Mouse (Mus musculus): ENCODE data around the gene Fus. TPM values are rescaled to one million over a fixed set of nuclear protein-coding genes. Genes with fewer than 3 reads are reported as not detected.

Gene Fus
- polyA plus RNA-seq, 1 experiment: 239 TPM

- DNase-seq (ENCODE audit: low read depth in 1 of 2, low spot score in 2 of 2): no peak
- no peak overlapping the region for H3K4me3 ChIP-seq (ENCODE audit: extremely low read depth, insufficient read depth, insufficient read length)
- H3K4me1 ChIP-seq (ENCODE audit: control insufficient read depth, insufficient read depth, insufficient read length): peaks cover 3% of the 10 kb centered on the region; the same call in 1 of the 2 replicates
- TF ChIP-seq POLR2A (IDR thresholded peaks at IDR 0.05; ENCODE audit: low read depth, low read length) (no peak), CTCF (IDR thresholded peaks at IDR 0.05; ENCODE audit: extremely low read depth, insufficient read depth, insufficient read length, insufficient replicate concordance) (no peak)
- H3K36me3 ChIP-seq (ENCODE audit: control insufficient read depth, insufficient read depth, low read length): no peaks in the 10 kb centered on the region
- H3K27ac ChIP-seq (ENCODE audit: insufficient read depth, low read length): no peak overlapping the region
- 79% methylated on average over 4 of the region's 4 CpGs for WGBS
- no peaks in the 10 kb centered on the region for H3K27me3 ChIP-seq (ENCODE audit: control insufficient read depth, insufficient read depth, low read length)
These were observed 58.1 kb downstream of the Fus start for GRCm38 (mm10) chr7:128025381-128025780.

- 90% methylated on average over 9 of the region's 9 CpGs for WGBS
- Histone ChIP-seq H3K27ac (ENCODE audit: insufficient read depth, low read length) (no peak overlapping the region), H3K4me3 (ENCODE audit: extremely low read depth, insufficient read depth, insufficient read length) (no peak overlapping the region), H3K36me3 (ENCODE audit: control insufficient read depth, insufficient read depth, low read length) (no peaks in the 10 kb centered on the region), H3K4me1 (ENCODE audit: control insufficient read depth, insufficient read depth, insufficient read length) (peaks cover 3% of the 10 kb centered on the region; the same call in 1 of the 2 replicates), H3K27me3 (ENCODE audit: control insufficient read depth, insufficient read depth, low read length) (no peaks in the 10 kb centered on the region)
- no peak for DNase-seq (ENCODE audit: low read depth in 1 of 2, low spot score in 2 of 2)
- no peak for TF ChIP-seq CTCF (IDR thresholded peaks at IDR 0.05; ENCODE audit: extremely low read depth, insufficient read depth, insufficient read length, insufficient replicate concordance)
- TF ChIP-seq POLR2A (IDR thresholded peaks at IDR 0.05; ENCODE audit: low read depth, low read length): no peak
These were observed 64.2 kb downstream of the Fus start for GRCm38 (mm10) chr7:128031403-128031976.

- H3K27ac ChIP-seq (ENCODE audit: insufficient read depth, low read length): no peak overlapping the region
- H3K27me3 ChIP-seq (ENCODE audit: control insufficient read depth, insufficient read depth, low read length): no peaks in the 10 kb centered on the region
- 88% methylated on average over 5 of the region's 5 CpGs for WGBS
- no peak overlapping the region for H3K4me3 ChIP-seq (ENCODE audit: extremely low read depth, insufficient read depth, insufficient read length)
- DNase-seq (ENCODE audit: low read depth in 1 of 2, low spot score in 2 of 2): no peak
- no peak for TF ChIP-seq POLR2A (IDR thresholded peaks at IDR 0.05; ENCODE audit: low read depth, low read length)
- TF ChIP-seq CTCF (IDR thresholded peaks at IDR 0.05; ENCODE audit: extremely low read depth, insufficient read depth, insufficient read length, insufficient replicate concordance): no peak
- no peaks in the 10 kb centered on the region for H3K36me3 ChIP-seq (ENCODE audit: control insufficient read depth, insufficient read depth, low read length)
- H3K4me1 ChIP-seq (ENCODE audit: control insufficient read depth, insufficient read depth, insufficient read length): peaks cover 3% of the 10 kb centered on the region; the same call in 1 of the 2 replicates
These were observed 65.2 kb downstream of the Fus start for GRCm38 (mm10) chr7:128032290-128032988.

- Histone ChIP-seq H3K4me3 (ENCODE audit: extremely low read depth, insufficient read depth, insufficient read length) (no peak overlapping the region), H3K4me1 (ENCODE audit: control insufficient read depth, insufficient read depth, insufficient read length) (peaks cover 3% of the 10 kb centered on the region; the same call in 1 of the 2 replicates), H3K27me3 (ENCODE audit: control insufficient read depth, insufficient read depth, low read length) (no peaks in the 10 kb centered on the region), H3K36me3 (ENCODE audit: control insufficient read depth, insufficient read depth, low read length) (no peaks in the 10 kb centered on the region), H3K27ac (ENCODE audit: insufficient read depth, low read length) (no peak overlapping the region)
- 93% methylated on average over 3 of the region's 3 CpGs for WGBS
- no peak for DNase-seq (ENCODE audit: low read depth in 1 of 2, low spot score in 2 of 2)
- TF ChIP-seq POLR2A (IDR thresholded peaks at IDR 0.05; ENCODE audit: low read depth, low read length) (no peak), CTCF (IDR thresholded peaks at IDR 0.05; ENCODE audit: extremely low read depth, insufficient read depth, insufficient read length, insufficient replicate concordance) (no peak)
These were observed 65.7 kb downstream of the Fus start for GRCm38 (mm10) chr7:128032989-128033293.

DNA sequence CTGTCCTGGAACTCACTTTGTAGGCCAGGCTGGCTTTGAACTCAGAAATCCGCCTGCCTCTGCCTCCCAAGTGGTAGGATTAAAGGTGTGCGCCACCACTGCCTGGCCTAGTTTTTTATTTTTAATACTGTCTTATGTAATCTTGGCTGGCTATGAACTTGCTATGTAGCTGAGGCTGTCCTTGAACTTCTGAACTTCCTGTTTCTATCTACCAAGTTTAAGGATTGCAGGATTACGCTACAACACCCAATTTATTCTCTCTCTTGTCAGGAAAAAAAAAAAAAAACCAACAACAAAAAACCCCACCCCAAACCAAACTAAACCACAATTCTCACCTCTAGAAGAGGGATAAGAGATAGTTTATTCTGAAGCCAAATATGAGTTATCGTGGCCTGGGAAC, 66.4 kb downstream of the Fus start:
- H3K4me1 ChIP-seq (ENCODE audit: control insufficient read depth, insufficient read depth, insufficient read length): peaks cover 3% of the 10 kb centered on the region; the same call in 1 of the 2 replicates
- no peak overlapping the region for H3K27ac ChIP-seq (ENCODE audit: insufficient read depth, low read length)
- no peaks in the 10 kb centered on the region for H3K36me3 ChIP-seq (ENCODE audit: control insufficient read depth, insufficient read depth, low read length)
- 83% methylated on average over 4 of the region's 4 CpGs for WGBS
- TF ChIP-seq CTCF (IDR thresholded peaks at IDR 0.05; ENCODE audit: extremely low read depth, insufficient read depth, insufficient read length, insufficient replicate concordance) (no peak), POLR2A (IDR thresholded peaks at IDR 0.05; ENCODE audit: low read depth, low read length) (no peak)
- no peak overlapping the region for H3K4me3 ChIP-seq (ENCODE audit: extremely low read depth, insufficient read depth, insufficient read length)
- DNase-seq (ENCODE audit: low read depth in 1 of 2, low spot score in 2 of 2): no peak
- no peaks in the 10 kb centered on the region for H3K27me3 ChIP-seq (ENCODE audit: control insufficient read depth, insufficient read depth, low read length)

Other genes with a start within 250 kb of the Fus start
- gene Ctf2, start 235.3 kb upstream of the Fus start, polyA plus RNA-seq (2012; rRNA removed): not detected in 2 replicates
- 17.4 and 23.6 TPM in 2 replicates for gene Fbxl19, start 222.9 kb upstream of the Fus start, polyA plus RNA-seq (2012; rRNA removed)
- 50.3 and 62.9 TPM in 2 replicates for gene Orai3, start 197.6 kb upstream of the Fus start, polyA plus RNA-seq (2012; rRNA removed)
- 13.9 and 14.9 TPM in 2 replicates for gene Setd1a, start 190.8 kb upstream of the Fus start, polyA plus RNA-seq (2012; rRNA removed)
- not detected in 2 replicates for gene Gm49388, start 181.8 kb upstream of the Fus start, polyA plus RNA-seq (2012; rRNA removed)
- gene Hsd3b7, start 166.9 kb upstream of the Fus start, polyA plus RNA-seq (2012; rRNA removed): 22.7 and 23.6 TPM in 2 replicates
- 54.7 and 66.5 TPM in 2 replicates for gene Stx4a, start 143.2 kb upstream of the Fus start, polyA plus RNA-seq (2012; rRNA removed)
- gene Stx1b, start 142.9 kb upstream of the Fus start, polyA plus RNA-seq (2012; rRNA removed): 1.2 and 1.4 TPM in 2 replicates
- gene Zfp646, start 91.2 kb upstream of the Fus start, polyA plus RNA-seq (2012; rRNA removed): 27.2 and 30.7 TPM in 2 replicates
- 8.6 and 10.4 TPM in 2 replicates for gene Zfp668, start 90.6 kb upstream of the Fus start, polyA plus RNA-seq (2012; rRNA removed)
- 1.4 and 1.7 TPM in 2 replicates for gene Prss53, start 76.5 kb upstream of the Fus start, polyA plus RNA-seq (2012; rRNA removed)
- gene Gm21974, start 72.0 kb upstream of the Fus start, polyA plus RNA-seq (2012; rRNA removed): not detected in 2 replicates
- 46.1 and 61.2 TPM in 2 replicates for gene Vkorc1, start 71.8 kb upstream of the Fus start, polyA plus RNA-seq (2012; rRNA removed)
- gene Bckdk, start 63.4 kb upstream of the Fus start, polyA plus RNA-seq (2012; rRNA removed): 59.9 and 70.8 TPM in 2 replicates
- 11.3 and 12.2 TPM in 2 replicates for gene Kat8, start 54.9 kb upstream of the Fus start, polyA plus RNA-seq (2012; rRNA removed)
- gene Prss8, start 37.4 kb upstream of the Fus start, polyA plus RNA-seq (2012; rRNA removed): 3.7 and 4.2 TPM in 2 replicates
- 4.4 and 6.0 TPM in 2 replicates for gene Prss36, start 20.7 kb upstream of the Fus start, polyA plus RNA-seq (2012; rRNA removed)
- gene Pycard, start 26.4 kb downstream of the Fus start, polyA plus RNA-seq (2012; rRNA removed): 98.6 and 100 TPM in 2 replicates
- gene Trim72, start 36.5 kb downstream of the Fus start, polyA plus RNA-seq (2012; rRNA removed): 0.19 and 0.33 TPM in 2 replicates
- 11.1 and 26.4 TPM in 2 replicates for gene Itgam, start 95.2 kb downstream of the Fus start, polyA plus RNA-seq (2012; rRNA removed)
- 0.40 and 0.61 TPM in 2 replicates for gene Gm49368, start 95.2 kb downstream of the Fus start, polyA plus RNA-seq (2012; rRNA removed)
- 28.4 and 29.5 TPM in 2 replicates for gene Itgax, start 162.1 kb downstream of the Fus start, polyA plus RNA-seq (2012; rRNA removed)
- 50.9 and 61.3 TPM in 2 replicates for gene Itgad, start 186.9 kb downstream of the Fus start, polyA plus RNA-seq (2012; rRNA removed)
- 14.6 and 17.6 TPM in 2 replicates for gene Cox6a2, start 238.9 kb downstream of the Fus start, polyA plus RNA-seq (2012; rRNA removed)

All from spleen, adult 2 months (tissue).